Mouse (Mus musculus) subcutaneous adipose tissue, adult 2 months (tissue): ENCODE measurements around the gene Eppin. TPM values are rescaled to one million over a fixed set of nuclear protein-coding genes. Genes with fewer than 3 reads are reported as not detected.

Experiments
- polyA plus RNA-seq: library from polyadenylated mRNA; depleted of rRNA; stranded (reverse); fragments of >200 nt; gene quantifications from 2 replicates; pipeline ENCODE4 v1.2.3, GENCODE M21; 2012; ENCODE audit warnings: low replicate concordance; rRNA removed

Gene Eppin
- 0.98 TPM in 1 of 2 replicates, not detected in the other for polyA plus RNA-seq

GRCm38 (mm10) chr2:164593494-164593893, at the start of gene Eppin:
Gene Eppin, minus strand, starts transcription at chr2:164593594.

GRCm38 (mm10) chr2:164638696-164639095, 45.3 kb upstream of the Eppin start, which contains the start of gene Wfdc16:
Gene Wfdc16, minus strand, starts transcription at chr2:164638796.

GRCm38 (mm10) chr2:164613471-164613870, 20.1 kb upstream of the Eppin start, which contains the start of the genes Wfdc6b and Wfdc8:
Gene Wfdc6b, plus strand, starts transcription at chr2:164613522.
Gene Wfdc8, minus strand, starts transcription at chr2:164613626.

DNA sequence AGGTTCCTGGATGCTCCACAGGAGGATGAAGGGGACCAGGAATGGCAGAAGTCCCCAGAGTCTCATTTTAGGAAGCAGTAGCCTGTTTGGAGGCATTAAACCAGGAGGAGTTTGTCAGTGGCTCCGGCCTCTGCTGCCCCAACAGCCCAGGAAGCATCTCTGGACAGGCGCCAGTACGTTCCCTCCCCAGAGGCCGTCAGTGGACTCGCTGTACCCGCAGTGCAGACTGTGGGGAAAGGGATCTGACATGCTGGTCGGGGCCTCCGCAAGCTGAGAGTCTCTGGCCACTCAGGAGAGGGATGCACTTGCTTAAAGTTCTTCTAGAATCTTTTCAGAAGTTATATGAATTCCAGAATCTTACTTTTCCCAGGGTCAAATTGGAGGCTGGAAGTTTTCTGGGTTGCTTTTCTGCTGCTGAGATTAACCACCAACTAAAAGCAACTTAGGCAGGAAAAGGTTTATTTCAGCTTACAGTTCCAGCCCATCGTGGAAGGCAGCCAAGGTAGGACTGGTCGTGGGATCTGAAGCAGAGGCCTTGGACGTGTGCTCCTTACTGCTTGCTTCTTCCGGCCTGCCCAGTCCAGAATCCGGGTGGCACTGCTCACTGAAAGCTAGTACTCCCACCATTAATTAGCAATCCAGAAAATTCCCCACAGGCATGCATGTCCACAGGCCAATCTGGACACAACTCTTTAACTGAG, 8.2 kb downstream of the Eppin start, which contains the start of gene Wfdc6a:
Wfdc6a (minus strand) TSS at position 423 of the 701 bp plus-strand sequence.

GRCm38 (mm10) chr2:164573359-164573758, 20.0 kb downstream of the Eppin start, which contains the start of gene Spint3:
Gene Spint3, minus strand, starts transcription at chr2:164573459.

GRCm38 (mm10) chr2:164562391-164563188, 30.8 kb downstream of the Eppin start, which contains the start of gene Wfdc2:
Gene Wfdc2, plus strand, starts transcription at chr2:164562413.

Other genes starting within 250 kb of the Eppin start
- gene Slpi, start 204.5 kb downstream of the Eppin start, polyA plus RNA-seq, result 12.5 and 17.4 TPM in 2 replicates
- not detected in 2 replicates for gene Rbpjl, start 190.5 kb downstream of the Eppin start, polyA plus RNA-seq
- 0.42 and 1.4 TPM in 2 replicates for gene Matn4, start 188.4 kb downstream of the Eppin start, polyA plus RNA-seq
- gene Sdc4, start 149.7 kb downstream of the Eppin start, polyA plus RNA-seq, result 23.4 and 58.2 TPM in 2 replicates
- 92.6 and 114 TPM in 2 replicates for gene Sys1, start 136.6 kb downstream of the Eppin start, polyA plus RNA-seq
- 9.2 and 40.8 TPM in 2 replicates for gene Gm20458, start 132.6 kb downstream of the Eppin start, polyA plus RNA-seq
- not detected in 2 replicates for gene Trp53tg5, start 119.9 kb downstream of the Eppin start, polyA plus RNA-seq
- gene Dbndd2, start 107.5 kb downstream of the Eppin start, polyA plus RNA-seq, result 55.8 and 81.1 TPM in 2 replicates
- gene Pigt, start 96.1 kb downstream of the Eppin start, polyA plus RNA-seq, result 101 and 156 TPM in 2 replicates
- 0.20 and 463 TPM in 2 replicates for gene Wfdc2, start 31.2 kb downstream of the Eppin start, polyA plus RNA-seq
- gene Spint3, start 20.1 kb downstream of the Eppin start, polyA plus RNA-seq, result 0.57 TPM in 1 of 2 replicates, not detected in the other
- 0.18 TPM in 1 of 2 replicates, not detected in the other for gene Wfdc6a, start 8.1 kb downstream of the Eppin start, polyA plus RNA-seq
- 0.24 TPM in 1 of 2 replicates, not detected in the other for gene Wfdc6b, start 19.9 kb upstream of the Eppin start, polyA plus RNA-seq
- 0.62 TPM in 1 of 2 replicates, not detected in the other for gene Wfdc8, start 20.0 kb upstream of the Eppin start, polyA plus RNA-seq
- gene Wfdc16, start 45.2 kb upstream of the Eppin start, polyA plus RNA-seq, result 0.76 TPM in 1 of 2 replicates, not detected in the other
- gene Wfdc10, start 62.5 kb upstream of the Eppin start, polyA plus RNA-seq, result 1.4 and 18.5 TPM in 2 replicates
- 0.30 TPM in 1 of 2 replicates, not detected in the other for gene Wfdc9, start 63.0 kb upstream of the Eppin start, polyA plus RNA-seq
- not detected in 2 replicates for gene Wfdc11, start 80.5 kb upstream of the Eppin start, polyA plus RNA-seq
- 0.11 and 2.3 TPM in 2 replicates for gene Wfdc13, start 91.5 kb upstream of the Eppin start, polyA plus RNA-seq
- gene Spint4, start 104.9 kb upstream of the Eppin start, polyA plus RNA-seq, result not detected in 2 replicates
- not detected in 2 replicates for gene Spint5, start 121.7 kb upstream of the Eppin start, polyA plus RNA-seq
- 0.32 and 2.2 TPM in 2 replicates for gene Wfdc3, start 152.3 kb upstream of the Eppin start, polyA plus RNA-seq
- 17.5 and 56.8 TPM in 2 replicates for gene Dnttip1, start 152.4 kb upstream of the Eppin start, polyA plus RNA-seq
- gene Ube2c, start 176.3 kb upstream of the Eppin start, polyA plus RNA-seq, result 17.6 and 48.9 TPM in 2 replicates
- 1.2 and 1.9 TPM in 2 replicates for gene Tnnc2, start 186.4 kb upstream of the Eppin start, polyA plus RNA-seq
- gene Snx21, start 192.2 kb upstream of the Eppin start, polyA plus RNA-seq, result 42.9 and 43.3 TPM in 2 replicates
- 34.8 and 35.5 TPM in 2 replicates for gene Acot8, start 211.3 kb upstream of the Eppin start, polyA plus RNA-seq
- 3.8 and 4.6 TPM in 2 replicates for gene Zswim3, start 211.5 kb upstream of the Eppin start, polyA plus RNA-seq
- 10.9 and 14.6 TPM in 2 replicates for gene Zswim1, start 229.1 kb upstream of the Eppin start, polyA plus RNA-seq
- gene Spata25, start 234.9 kb upstream of the Eppin start, polyA plus RNA-seq, result 0.16 and 0.33 TPM in 2 replicates
- 400 and 457 TPM in 2 replicates for gene Ctsa, start 239.3 kb upstream of the Eppin start, polyA plus RNA-seq
- 11.6 and 15.4 TPM in 2 replicates for gene Neurl2, start 239.9 kb upstream of the Eppin start, polyA plus RNA-seq